Mouse (Mus musculus) liver, embryonic 11.5 days (tissue): ENCODE data around the gene Tpx2. TPM values are rescaled to one million over a fixed set of nuclear protein-coding genes. Genes with fewer than 3 reads are reported as not detected.

ENCODE experiments used
- ATAC-seq: fragments of 200-750 bp; cut with Nextera tagmentation; replicated peaks from 2 replicates; pipeline ENCODE4 v1.8.0; 2017; ENCODE audit warnings: moderate number of reproducible peaks, mild to moderate bottlenecking, moderate TSS enrichment, moderate library complexity; ENCODE audit not compliant: low FRiP score
- DNase-seq: peaks from one replicate; pipeline ENCODE4 v3.0.0-alpha.2; 2017; ENCODE audit warnings: low spot score
- H3K27ac ChIP-seq: fragments of 300-500 bp; sonication (generic); 2 replicates; pipeline ENCODE4 v1.5.1; 2014; ENCODE audit warnings: mild to moderate bottlenecking, low read depth, low read length, control low read depth
- H3K27me3 ChIP-seq: fragments of 300-500 bp; sonication (generic); replicated peaks from 2 replicates; pipeline ENCODE4 v1.6.1; 2014; ENCODE audit warnings: low read length, mixed read lengths; ENCODE audit not compliant: control insufficient read depth, insufficient read depth
- H3K36me3 ChIP-seq: fragments of 300-500 bp; sonication (generic); 2 replicates; pipeline ENCODE4 v1.6.1; 2014; ENCODE audit warnings: mild to moderate bottlenecking, low read length, moderate library complexity, mixed read lengths; ENCODE audit not compliant: control insufficient read depth, insufficient read depth
- H3K4me1 ChIP-seq: fragments of 300-500 bp; sonication (generic); replicated peaks from 2 replicates; pipeline ENCODE4 v1.6.1; 2014; ENCODE audit warnings: low read length, mixed read lengths; ENCODE audit not compliant: control insufficient read depth, insufficient read depth
- H3K4me2 ChIP-seq: fragments of 300-500 bp; sonication (generic); 2 replicates; pipeline ENCODE4 v1.6.1; 2014; ENCODE audit warnings: mild to moderate bottlenecking, control low read depth, moderate library complexity
- H3K4me3 ChIP-seq: fragments of 300-500 bp; sonication (generic); 2 replicates; pipeline ENCODE4 v1.5.1; 2014; ENCODE audit warnings: low read depth, low read length, control low read depth
- H3K9ac ChIP-seq: fragments of 300-500 bp; sonication (generic); 2 replicates; pipeline ENCODE4 v1.6.1; 2014; ENCODE audit warnings: low read depth, low read length, control low read depth
- H3K9me3 ChIP-seq: fragments of 300-500 bp; sonication (generic); 2 replicates; pipeline ENCODE4 v1.6.1; 2016; ENCODE audit warnings: low read length, inconsistent platforms, mixed read lengths; ENCODE audit not compliant: control insufficient read depth
- WGBS: fragments of 180-500 bp; shearing (Covaris S2); extraction: QIAGEN DNeasy Blood & Tissue Kit; methylation state at CpG from one replicate; pipeline ENCODE4 v1.1.7; 2014; 5-methylcytosine and 5-hydroxymethylcytosine counted together
- polyA plus RNA-seq: library from polyadenylated mRNA; unstranded; fragments of >200 nt; fragmentation: Nextera tagmentation; extraction: Ambion mirVana; gene quantifications from 2 replicates; pipeline ENCODE4 v1.2.1, GENCODE M21; 2014

Gene Tpx2
- polyA plus RNA-seq, 1 experiment from 2014 or later, result 107 TPM

GRCm38 (mm10) chr2:152808178-152808577 lies 39.6 kb upstream of the Tpx2 start:
- Histone ChIP-seq H3K4me1 (peaks cover 79% of the 10 kb centered on the region), H3K27ac (peak overlapping the region; percentile 16; the same call in 1 of the 2 replicates), H3K27me3 (no peaks in the 10 kb centered on the region), H3K4me3 (no peak overlapping the region), H3K36me3 (no peaks in the 10 kb centered on the region), H3K4me2 (no peak overlapping the region), H3K9me3 (no peaks in the 10 kb centered on the region), H3K9ac (no peak overlapping the region)
- DNase-seq (no peak), ATAC-seq (no peak)
- 62% methylated on average over 3 of the region's 3 CpGs for WGBS

- no peak for DNase-seq
- Histone ChIP-seq H3K4me2 (peak overlapping the region; percentile 52), H3K27ac (peak overlapping the region; percentile 54), H3K9ac (peak overlapping the region; percentile 22; the same call in 1 of the 2 replicates), H3K27me3 (no peaks in the 10 kb centered on the region), H3K4me1 (peaks cover 82% of the 10 kb centered on the region), H3K4me3 (no peak overlapping the region), H3K9me3 (no peaks in the 10 kb centered on the region), H3K36me3 (no peaks in the 10 kb centered on the region)
- 65% methylated on average over 5 of the region's 5 CpGs for WGBS
- no peak for ATAC-seq
These were observed 37.4 kb upstream of the Tpx2 start for GRCm38 (mm10) chr2:152810158-152810941.

- Histone ChIP-seq H3K4me1 (peaks cover 82% of the 10 kb centered on the region), H3K4me3 (no peak overlapping the region), H3K4me2 (peak overlapping the region; percentile 52), H3K27me3 (no peaks in the 10 kb centered on the region), H3K9me3 (no peaks in the 10 kb centered on the region), H3K36me3 (no peaks in the 10 kb centered on the region), H3K9ac (0 out of 2 replicates have a peak overlapping the region, but pooled peaks have one; percentile 26), H3K27ac (peak overlapping the region; percentile 54; the same call in 1 of the 2 replicates)
- 47% methylated on average over 3 of the region's 3 CpGs for WGBS
- no peak for DNase-seq
- ATAC-seq, result peak; percentile 81
These were observed 36.2 kb upstream of the Tpx2 start for GRCm38 (mm10) chr2:152811336-152812165.

- DNase-seq (no peak), ATAC-seq (no peak)
- Histone ChIP-seq H3K9ac (peak overlapping the region; percentile 37; the same call in 1 of the 2 replicates), H3K27ac (peak overlapping the region; percentile 98), H3K27me3 (no peaks in the 10 kb centered on the region), H3K9me3 (no peaks in the 10 kb centered on the region), H3K4me2 (no peak overlapping the region), H3K4me3 (no peak overlapping the region), H3K4me1 (peaks cover 91% of the 10 kb centered on the region), H3K36me3 (no peaks in the 10 kb centered on the region)
- WGBS, result 93% methylated on average over 1 of the region's 1 CpGs
These were observed 34.5 kb upstream of the Tpx2 start for GRCm38 (mm10) chr2:152813232-152813631.

- H3K27me3 ChIP-seq, result no peaks in the 10 kb centered on the region
- H3K9me3 ChIP-seq, result no peaks in the 10 kb centered on the region
- peak overlapping the region; percentile 21; the same call in 1 of the 2 replicates for H3K9ac ChIP-seq
- no peaks in the 10 kb centered on the region; the same call in 1 of the 2 replicates for H3K36me3 ChIP-seq
- peak overlapping the region; percentile 98 for H3K27ac ChIP-seq
- WGBS, result 35% methylated on average over 6 of the region's 6 CpGs
- no peak for DNase-seq
- peak; percentile 84 for ATAC-seq
- peaks cover 82% of the 10 kb centered on the region for H3K4me1 ChIP-seq
- H3K4me2 ChIP-seq, result peak overlapping the region; percentile 43
- no peak overlapping the region for H3K4me3 ChIP-seq
These were observed 33.4 kb upstream of the Tpx2 start for GRCm38 (mm10) chr2:152814213-152814874.

- WGBS, result 60% methylated on average over 7 of the region's 7 CpGs
These were observed 31.7 kb upstream of the Tpx2 start for GRCm38 (mm10) chr2:152815879-152816656.

GRCm38 (mm10) chr2:152816657-152817348 lies 31.0 kb upstream of the Tpx2 start:
- 78% methylated on average over 3 of the region's 3 CpGs for WGBS
- DNase-seq (no peak), ATAC-seq (no peak)
- Histone ChIP-seq H3K9me3 (no peaks in the 10 kb centered on the region), H3K9ac (peak overlapping the region; percentile 52), H3K27me3 (no peaks in the 10 kb centered on the region), H3K36me3 (peaks cover 3% of the 10 kb centered on the region; the same call in 1 of the 2 replicates), H3K4me3 (no peak overlapping the region), H3K4me1 (peaks cover 70% of the 10 kb centered on the region), H3K4me2 (peak overlapping the region; percentile 42), H3K27ac (peak overlapping the region; percentile 87)

More at GRCm38 (mm10) chr2:152815879-152816656, 31.7 kb upstream of the Tpx2 start:
- Histone ChIP-seq H3K9ac (no peak overlapping the region; the same call in 1 of the 2 replicates), H3K27me3 (no peaks in the 10 kb centered on the region), H3K4me1 (peaks cover 74% of the 10 kb centered on the region), H3K4me2 (peak overlapping the region; percentile 42), H3K36me3 (peaks cover 2% of the 10 kb centered on the region; the same call in 1 of the 2 replicates), H3K9me3 (no peaks in the 10 kb centered on the region), H3K27ac (peak overlapping the region; percentile 87), H3K4me3 (no peak overlapping the region)
- DNase-seq, result no peak
- ATAC-seq, result peak; percentile 37; the same call in 1 of the 2 replicates
